Mouse (Mus musculus): ENCODE data around the gene Cmss1. TPM values are rescaled to one million over a fixed set of nuclear protein-coding genes. Genes with fewer than 3 reads are reported as not detected.
A peak's percentile ranks its signal among the peaks of the same experiment; 100 is the strongest.

Cmss1 gene
- total RNA-seq, 2 experiments from 2014 or later = 17.0 to 18.8 TPM

DNA sequence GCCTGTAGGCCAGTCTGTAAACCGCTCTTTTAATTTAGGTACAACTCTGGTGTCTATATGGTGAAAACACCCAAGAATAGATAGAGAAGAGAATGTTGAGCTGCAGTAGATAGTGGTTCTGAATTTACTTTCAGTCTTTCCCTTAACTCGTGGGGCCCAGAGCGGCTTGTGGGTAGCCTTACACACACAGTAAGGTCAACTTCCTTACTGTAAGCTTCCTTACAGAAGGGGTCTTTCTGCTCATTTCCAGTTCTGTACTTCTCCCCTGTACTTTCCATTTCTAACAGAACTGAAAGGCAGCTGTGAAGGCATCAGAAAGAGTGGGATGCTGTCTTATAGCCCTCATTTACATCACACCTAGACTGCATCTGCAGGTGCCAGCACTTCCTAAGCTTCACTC lies 175.4 kb downstream of the Cmss1 start:
- DNase-seq (ENCODE audit: low spot score in 2 of 2) = no peak

DNA sequence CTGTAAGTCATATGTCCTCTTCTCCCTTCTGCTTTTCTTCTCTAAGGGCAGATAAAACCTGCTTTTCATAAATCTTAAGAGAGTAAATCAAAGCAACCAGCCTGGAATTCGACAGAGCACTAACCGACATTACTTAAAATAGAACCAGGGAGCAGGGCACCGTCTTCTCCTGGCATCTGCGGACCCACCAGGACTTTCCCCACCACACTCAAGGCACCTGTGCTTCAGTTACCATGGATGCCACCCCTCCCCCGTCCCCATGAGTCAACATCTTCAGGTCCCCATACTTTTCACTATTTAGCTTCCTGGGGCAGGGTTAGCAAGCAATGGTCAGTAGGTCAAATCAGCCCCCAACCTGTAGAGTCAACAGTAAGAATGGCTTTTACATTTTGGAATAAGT lies 177.7 kb downstream of the Cmss1 start:
- DNase-seq (ENCODE audit: low spot score in 2 of 2) = no peak

DNA sequence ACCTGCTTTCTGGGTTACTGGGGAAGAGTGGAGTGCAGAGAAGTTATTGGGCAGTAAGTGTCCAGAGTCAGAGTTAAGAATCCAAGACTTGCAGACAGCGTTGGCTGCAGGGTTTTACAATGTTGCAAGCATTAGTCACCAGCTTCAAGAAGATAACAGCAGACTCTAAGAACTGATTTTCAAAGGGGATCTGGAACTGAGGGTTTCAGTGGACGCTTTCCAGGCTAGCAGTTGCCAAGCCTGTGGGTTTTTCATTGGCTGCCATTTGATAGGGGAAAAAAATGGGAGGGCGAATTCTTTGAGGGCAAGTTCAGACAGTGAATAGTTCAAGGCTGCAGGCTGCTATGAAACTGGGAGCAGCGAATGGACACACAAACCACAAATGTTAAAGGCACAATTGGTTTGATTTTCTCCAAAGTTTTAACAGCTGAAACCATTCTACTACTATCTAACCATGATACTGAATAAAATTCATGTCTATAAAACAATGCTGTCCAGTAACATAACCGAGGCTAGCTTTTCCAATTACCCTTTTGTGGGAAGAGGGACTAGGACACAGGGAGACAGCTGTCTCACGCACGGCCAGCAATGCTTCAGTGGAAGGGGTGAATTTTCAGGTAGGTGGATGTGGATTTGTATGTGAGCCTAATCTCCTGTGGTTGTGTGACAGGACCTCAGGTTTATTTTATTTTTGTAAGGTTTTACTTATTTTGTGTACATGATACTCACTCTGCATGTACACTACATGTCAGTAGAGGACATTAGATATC lies 179.0 kb downstream of the Cmss1 start:
- no peak for DNase-seq (ENCODE audit: low spot score in 2 of 2)

DNA sequence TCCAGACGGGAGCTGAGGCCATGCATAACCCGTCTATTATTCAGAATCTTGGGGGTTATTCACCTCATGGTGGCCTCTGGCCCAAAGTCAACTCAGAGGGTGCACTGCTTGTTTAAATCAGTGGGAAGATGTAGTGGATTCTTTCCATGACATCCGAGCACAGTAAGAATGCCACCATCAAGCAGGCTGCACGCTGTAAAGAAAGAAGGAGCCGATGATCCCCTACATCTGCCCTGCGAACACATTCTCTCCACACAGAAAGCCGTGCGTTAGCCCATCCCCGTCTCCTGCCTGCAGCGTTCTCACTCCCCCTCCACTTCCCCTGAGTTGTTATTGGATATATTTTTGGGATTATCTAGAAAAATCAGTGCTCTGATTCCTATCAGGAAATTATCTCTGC lies 180.0 kb downstream of the Cmss1 start:
- DNase-seq (ENCODE audit: low spot score in 2 of 2) = no peak

DNA sequence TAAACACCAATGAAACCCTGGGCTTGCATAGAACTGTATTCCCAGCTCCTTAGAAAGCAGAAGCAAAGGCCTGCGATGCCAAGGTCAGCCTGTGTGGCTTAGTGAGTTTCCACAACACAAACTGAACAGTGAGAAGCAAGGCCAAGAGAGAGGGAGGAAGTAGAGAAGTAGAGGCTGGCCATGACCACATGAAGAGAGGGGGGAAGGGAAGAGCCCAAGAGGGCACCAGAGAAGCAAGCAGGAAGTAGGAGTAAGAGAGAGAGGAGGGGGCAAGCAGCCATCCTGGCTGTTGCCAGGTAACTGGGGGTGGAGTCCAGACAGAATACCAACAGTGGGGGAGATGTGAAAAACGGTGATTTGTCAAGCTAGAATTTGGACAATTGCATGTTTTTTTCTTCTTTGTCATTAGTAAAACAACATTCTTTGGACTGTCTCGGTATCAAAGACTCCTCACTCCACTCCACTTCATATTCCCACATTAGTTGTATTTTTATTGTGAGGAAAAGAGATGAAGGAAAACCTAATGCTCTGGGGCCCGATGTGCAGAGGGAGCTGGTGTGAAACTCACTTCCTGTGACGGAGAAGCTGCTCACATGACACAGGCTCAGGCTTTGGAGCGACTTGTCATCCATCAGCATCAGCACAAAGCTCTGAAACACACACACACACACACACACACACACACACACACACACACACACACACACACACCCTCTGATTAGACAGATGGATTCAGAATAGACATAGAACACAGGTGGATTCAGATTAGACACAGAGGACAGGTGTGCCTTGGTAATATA lies 183.5 kb downstream of the Cmss1 start:
- no peak for DNase-seq (ENCODE audit: low spot score in 2 of 2)

DNA sequence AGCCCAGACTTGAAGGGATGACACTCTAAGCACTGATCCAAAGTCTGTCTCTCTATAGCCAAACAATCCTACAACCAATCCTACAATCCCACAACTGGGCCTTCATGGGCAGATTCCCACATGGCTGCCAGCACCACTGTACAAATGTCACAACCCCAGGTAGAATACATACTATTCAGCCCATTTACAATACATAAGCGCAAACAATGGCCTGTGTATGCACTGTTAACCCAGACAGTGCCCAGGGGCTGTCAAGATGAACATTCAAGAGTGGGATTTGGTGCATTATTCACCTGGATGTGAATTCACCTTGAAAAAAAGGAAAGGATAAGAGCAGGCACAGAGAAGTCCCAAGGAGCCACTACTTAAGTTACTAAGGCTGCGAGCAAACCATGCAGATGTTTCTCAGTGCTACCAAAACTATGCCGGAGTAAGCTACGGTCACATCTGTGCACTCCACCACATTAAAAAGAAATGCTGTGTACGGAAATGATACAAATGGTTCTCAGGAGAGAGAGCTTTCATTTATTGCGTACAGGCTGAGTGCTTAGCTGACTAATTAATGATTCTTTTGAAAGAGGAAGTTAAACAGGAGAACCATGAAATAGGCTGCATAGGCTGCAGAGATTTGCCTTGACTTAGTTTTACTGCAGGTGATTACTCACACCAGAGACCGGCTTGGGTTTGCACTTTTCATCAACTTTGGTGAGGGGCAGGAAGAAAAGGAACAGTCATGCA lies 184.8 kb downstream of the Cmss1 start:
- DNase-seq (ENCODE audit: low spot score in 2 of 2) = no peak

DNA sequence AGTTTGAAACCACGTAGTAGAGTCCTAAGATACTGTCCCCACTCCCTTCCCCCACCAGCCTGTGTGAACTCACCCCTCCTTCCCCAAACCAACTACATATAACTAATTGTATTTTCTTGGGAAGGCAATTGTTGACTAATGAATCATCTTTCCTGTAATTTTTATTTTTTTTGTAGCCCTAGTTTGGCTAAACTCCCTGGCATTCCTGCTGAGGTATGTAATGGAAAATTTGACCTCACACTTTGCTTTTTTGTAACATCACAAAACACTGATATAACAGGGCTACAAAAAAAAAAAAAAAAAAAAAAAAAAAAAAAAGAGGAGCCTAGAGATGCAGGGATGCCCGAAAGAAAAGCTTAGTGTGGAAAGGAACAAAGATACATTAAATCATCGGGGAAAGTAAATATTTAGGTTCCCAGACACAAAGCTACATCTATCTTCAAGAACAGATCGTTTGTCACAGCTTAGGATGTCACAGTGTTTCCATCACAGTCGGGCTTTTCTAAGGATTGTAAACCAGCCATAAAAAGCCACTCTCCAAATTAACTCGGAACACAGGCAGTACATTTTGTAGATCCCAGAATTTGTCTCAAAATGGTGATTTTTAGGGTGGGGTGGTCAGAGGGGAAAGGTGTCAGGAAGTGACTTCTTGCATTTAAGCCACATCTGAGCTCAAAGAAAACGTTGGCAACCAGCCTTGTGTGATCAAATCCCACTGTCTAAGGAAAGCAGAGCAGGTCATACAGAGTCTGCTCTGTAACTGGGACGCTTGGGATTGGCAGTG lies 185.7 kb downstream of the Cmss1 start:
- no peak for DNase-seq (ENCODE audit: low spot score in 2 of 2)

DNA sequence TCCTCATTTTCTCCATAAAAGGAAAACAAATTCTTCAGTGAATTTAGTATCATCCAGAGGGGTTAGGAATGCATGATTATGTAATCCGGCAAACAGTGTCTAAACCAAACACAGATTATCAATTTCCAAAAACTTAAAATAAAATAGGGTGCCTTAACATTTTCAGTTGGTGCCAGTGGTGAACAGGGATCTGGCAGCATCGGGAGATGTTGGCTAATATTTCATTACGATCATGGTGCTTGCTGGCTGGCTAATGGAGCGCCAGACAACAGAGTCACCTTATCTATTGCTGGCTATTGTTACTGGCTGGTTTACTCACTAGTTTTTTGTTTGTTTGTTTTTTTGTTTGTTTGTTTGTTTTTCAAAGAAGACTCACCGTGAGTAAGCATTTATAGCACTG lies 186.8 kb downstream of the Cmss1 start:
- no peak for DNase-seq (ENCODE audit: low spot score in 2 of 2)

DNA sequence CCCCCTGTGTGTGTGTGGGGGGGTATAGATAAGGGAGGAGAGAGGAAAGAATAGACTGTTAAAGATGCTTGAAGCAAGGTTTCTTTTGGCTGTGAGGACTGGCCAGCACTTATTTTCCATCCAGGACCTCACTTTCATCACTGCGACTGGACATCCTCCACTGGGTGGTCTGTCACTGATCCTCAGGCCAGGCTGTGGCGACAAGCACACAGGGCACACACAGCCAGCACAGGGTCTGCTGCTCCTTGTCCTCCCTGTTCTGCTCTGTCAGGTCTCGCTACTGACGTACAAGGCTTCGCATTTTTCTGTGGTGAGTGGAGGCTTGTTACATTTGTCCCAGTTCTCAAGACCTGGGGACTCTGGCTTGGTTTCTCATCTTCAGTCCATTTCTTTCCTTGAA lies 187.3 kb downstream of the Cmss1 start:
- DNase-seq (ENCODE audit: low spot score in 2 of 2) = no peak

DNA sequence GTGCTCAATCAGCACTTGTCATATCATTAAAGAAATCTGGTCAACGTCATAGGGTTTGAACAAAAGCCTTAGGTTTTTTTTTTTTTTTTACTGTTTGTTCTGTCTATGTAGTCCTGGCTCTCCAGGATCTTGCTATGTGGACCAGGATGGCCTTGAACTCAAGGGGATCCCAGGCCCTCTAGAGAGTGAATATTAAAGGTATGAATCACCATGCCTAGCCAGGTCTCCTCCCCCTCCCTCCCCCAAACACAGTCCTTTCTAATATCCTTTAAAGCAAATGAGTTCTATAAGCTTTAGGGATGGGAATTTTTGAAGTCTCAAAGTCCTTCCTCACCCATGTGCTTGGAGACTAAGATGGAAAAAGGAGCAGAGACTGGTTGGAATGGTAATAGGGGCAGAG lies 188.7 kb downstream of the Cmss1 start:
- no peak for DNase-seq (ENCODE audit: low spot score in 2 of 2)

DNA sequence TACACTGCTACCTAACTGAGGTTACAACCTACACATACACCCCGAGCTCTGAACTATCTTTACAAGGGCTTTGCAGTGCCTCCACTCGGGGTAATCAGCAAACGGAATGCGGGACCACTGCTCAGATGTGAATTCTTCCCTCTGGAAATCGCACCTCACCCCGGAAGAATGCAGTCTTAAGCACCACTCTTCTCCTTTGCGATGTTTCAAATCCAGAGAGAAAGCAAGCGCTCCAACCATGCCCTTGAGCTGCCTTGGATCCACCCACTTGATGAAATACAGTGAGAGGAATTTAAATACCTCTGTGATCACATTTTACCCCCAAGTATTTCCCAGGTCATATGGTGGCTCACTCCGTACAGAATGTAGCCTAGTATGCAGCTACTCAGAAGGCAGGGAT lies 189.6 kb downstream of the Cmss1 start:
- DNase-seq (ENCODE audit: low spot score in 2 of 2) = no peak

DNA sequence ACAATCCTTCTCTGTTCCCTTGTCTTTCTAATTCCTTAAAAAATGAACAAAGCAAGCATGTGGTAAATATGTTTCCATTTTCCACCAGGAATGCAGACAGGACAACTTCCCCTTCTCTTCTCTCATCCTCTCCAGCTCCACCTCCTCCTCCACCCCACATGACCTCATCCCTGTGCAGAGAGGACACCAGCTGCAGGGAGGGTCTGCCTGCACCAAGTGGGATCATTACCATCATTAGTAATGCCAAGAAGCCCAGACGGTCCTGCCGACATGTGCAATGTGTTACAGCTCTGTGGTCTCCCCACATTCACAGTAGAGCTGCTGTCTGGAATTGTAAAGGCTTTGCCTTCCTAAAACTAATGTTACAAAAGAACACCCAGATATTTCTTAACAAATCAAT lies 190.6 kb downstream of the Cmss1 start:
- no peak for DNase-seq (ENCODE audit: low spot score in 2 of 2)

DNA sequence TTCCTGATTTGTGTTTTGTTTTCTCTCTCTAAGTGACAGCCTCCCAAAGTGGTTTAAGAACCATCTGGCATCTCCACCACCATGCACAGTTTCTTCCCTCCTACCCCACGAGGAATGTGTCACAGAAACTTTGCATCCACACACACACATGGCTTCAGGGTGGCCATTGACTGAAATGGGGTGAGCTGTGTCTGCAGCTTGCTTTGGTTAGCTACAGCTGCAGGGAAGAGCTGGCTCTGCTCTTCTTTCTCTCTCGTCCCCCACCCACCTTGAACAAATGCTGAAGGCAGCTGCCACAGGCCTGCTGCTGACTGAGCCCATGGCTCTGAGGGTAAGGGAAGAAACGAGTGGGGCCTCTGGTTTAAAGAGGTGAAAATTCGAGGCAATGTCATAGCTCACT lies 193.9 kb downstream of the Cmss1 start:
- DNase-seq (ENCODE audit: low spot score in 2 of 2) = no peak

DNA sequence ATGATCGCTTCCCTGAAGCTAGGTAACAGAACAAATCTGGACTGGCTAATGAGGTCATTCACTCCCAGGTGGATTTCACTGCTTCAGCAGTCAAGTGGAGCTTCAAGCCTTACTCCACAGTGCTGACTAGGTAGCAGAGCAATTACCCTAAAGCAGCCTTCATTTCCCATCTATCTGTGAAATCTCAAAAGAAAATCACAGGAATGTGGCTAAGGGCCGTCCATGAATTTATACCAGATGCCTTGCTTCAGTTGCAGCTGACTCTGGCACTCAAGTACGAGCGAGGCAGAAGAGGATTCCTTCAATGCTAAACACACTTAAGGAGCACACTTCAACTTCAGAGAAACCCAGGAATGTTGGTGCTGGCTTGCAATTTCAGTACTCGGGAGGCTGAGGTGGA lies 202.8 kb downstream of the Cmss1 start:
- DNase-seq (ENCODE audit: low spot score in 2 of 2) = no peak

DNA sequence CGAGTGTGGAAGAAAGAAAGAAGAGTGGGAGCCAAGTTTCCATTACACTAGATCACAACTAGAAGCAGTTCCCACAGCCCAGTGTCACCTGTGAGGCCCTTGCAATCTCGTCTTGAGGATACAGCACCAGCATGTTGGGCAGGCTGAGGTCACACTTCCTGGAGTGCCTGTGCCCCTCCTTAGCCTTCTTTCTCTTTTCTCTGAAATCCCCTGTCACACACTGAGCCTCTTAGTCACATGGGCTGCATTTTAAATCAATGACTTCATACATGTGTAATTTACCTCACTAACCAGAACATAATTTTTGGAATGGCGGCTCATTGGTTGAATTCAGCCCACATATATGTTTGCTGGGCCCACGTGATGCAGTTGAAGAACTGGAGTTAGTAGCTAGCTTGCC lies 203.8 kb downstream of the Cmss1 start:
- DNase-seq (ENCODE audit: low spot score in 2 of 2) = no peak

DNA sequence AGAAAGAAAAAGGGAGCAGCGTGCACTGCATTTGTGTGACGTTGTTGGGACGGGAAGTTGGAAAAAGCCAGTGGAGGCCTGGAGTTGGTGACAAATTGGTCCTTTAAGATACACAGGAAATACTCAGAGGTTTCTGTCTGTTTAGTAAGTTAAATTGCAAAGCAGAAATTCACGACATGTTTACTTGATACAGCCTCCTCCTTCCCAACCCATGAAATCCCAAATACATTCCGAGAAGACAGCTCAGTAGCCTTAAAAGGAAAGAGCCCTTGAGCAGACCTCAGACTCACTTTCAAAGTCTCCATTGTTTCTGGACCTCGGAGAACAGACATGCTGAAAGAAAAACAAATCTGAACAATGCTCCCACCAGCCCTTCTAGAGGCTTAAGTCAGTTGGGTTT lies 205.0 kb downstream of the Cmss1 start:
- no peak for DNase-seq (ENCODE audit: low spot score in 2 of 2)

DNA sequence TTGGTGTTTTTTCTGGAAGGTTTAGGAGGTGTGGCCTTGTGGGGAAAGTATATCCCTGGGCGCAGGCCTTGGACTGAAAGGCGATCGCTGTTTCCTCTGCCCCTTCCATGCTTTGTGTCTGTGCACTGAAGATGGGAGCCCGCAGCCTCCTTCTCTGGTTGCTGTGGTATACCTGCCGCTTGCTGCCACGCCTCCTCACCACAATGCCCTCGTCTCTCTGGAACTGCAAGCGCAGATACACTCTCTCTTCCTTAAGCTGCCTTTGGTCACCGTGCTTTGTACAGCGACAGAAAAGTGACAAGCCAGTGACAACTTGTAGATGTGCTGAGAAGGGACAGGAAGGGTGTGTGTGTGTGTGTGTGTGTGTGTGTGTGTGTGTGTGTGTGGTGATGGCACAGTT lies 207.1 kb downstream of the Cmss1 start:
- no peak for DNase-seq (ENCODE audit: low spot score in 2 of 2)

DNA sequence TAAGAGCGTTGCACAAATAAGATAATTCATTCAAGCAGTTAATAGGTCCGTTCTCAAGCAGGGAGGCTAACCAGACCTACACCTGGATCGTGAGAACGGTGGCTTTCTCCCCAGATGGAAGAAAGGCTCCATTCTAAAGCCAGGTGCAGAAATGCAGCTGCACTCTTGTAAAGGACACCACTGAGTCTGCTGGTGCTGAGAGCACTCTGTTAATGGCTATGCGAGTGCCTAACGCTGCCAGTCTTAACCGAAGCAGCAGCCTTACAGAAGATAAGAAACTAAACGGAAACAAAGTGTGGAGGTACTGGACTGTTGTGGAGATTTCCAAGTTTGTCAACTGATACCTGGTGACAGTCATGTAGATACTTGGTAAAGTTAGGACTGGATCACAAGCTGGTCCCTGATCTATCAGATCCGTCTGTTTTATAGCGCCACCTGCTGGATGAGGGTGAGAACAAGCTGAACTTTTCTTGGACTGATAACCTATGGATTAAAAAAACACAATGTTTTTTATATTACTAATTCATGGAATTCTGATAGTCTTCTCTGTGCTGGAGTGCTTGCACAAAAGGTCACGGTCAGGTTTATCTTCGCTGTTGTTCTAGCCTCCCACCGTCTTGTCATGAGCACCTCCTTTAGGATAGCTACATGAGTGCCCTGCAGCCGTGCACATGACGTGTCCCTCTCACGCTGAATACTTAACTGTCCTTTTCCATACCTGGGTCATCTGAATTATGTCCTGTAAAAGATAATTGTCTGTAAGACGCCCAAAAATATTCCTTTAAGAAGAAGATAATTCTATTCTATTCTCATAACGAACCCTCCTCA lies 208.1 kb downstream of the Cmss1 start:
- DNase-seq (ENCODE audit: low spot score in 2 of 2) = peak; percentile 45 to 79

DNA sequence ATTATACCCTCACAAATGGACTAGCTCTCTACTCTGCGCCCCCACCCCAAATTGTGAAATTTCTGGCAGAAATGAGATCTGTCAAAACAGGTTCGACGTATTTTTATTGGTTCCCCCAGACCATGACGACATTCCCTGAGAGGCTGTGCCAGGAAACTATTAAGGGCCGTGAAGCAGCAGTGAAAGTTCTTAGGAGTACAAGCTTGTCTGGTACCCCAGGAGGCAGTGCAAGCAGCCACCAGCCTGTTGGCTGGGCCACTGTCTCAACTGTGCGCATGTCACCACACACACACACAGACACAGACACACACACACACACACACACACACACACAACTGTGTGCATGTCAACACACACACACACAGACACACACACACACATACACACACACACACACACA lies 208.8 kb downstream of the Cmss1 start:
- no peak for DNase-seq (ENCODE audit: low spot score in 2 of 2)

DNA sequence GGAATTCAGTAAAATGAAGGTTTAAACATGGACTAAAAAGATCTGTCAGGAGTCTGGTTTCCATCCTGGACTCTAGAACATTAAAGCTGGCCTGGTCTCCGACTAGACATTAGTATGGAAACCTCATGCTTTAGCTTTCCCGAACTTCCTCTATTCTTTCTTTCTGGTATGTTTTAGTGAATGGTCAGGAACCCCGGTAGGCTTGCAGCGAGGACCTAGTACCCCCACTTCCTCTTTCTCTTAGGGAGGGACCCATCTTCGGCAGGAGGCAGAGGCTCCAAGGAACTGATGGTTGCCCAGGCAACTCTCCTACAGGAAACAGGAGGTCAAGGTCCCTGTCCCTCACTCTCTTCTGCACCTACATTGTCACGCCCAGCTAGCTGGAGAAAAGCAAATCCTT lies 210.4 kb downstream of the Cmss1 start:
- no peak for DNase-seq (ENCODE audit: low spot score in 2 of 2)

Measured in layer of hippocampus, adult 18-20 months (tissue).